Mouse (Mus musculus): Measurements from ENCODE around the gene Il11. TPM values are rescaled to one million over a fixed set of nuclear protein-coding genes. Genes with fewer than 3 reads are reported as not detected.

The Il11 gene
- polyA plus RNA-seq, 1 experiment: 0.56 TPM

- no peaks in the 10 kb centered on the region for H3K27me3 ChIP-seq (ENCODE audit: control insufficient read depth, insufficient read depth, insufficient read length)
- no peak overlapping the region for H3K4me3 ChIP-seq
- no peak for TF ChIP-seq REST (IDR thresholded peaks at IDR 0.05; ENCODE audit: insufficient read depth, insufficient read length)
- TF ChIP-seq MAX (IDR thresholded peaks at IDR 0.05; ENCODE audit: low read depth): no peak
- TF ChIP-seq TCF3 (IDR thresholded peaks at IDR 0.05; ENCODE audit: insufficient read length, low read depth): no peak
- no peak for TF ChIP-seq POLR2AphosphoS2 (IDR thresholded peaks at IDR 0.05; ENCODE audit: insufficient read length, low read depth)
- TF ChIP-seq TCF12 (IDR thresholded peaks at IDR 0.05; ENCODE audit: insufficient read depth, poor library complexity, severe bottlenecking): no peak
- TF ChIP-seq POLR2A (IDR thresholded peaks at IDR 0.05; ENCODE audit: insufficient read length, low read depth): no peak
- TF ChIP-seq E2F4 (IDR thresholded peaks at IDR 0.05; ENCODE audit: insufficient read depth): no peak
- no peak for TF ChIP-seq USF1 (IDR thresholded peaks at IDR 0.05; ENCODE audit: low read depth)
- no peak for TF ChIP-seq MYOG (IDR thresholded peaks at IDR 0.05; ENCODE audit: control insufficient read depth in 1 of 3, insufficient read depth in 1 of 3, insufficient read length in 2 of 3, low read depth in 2 of 3)
- TF ChIP-seq SRF (IDR thresholded peaks at IDR 0.05; ENCODE audit: control insufficient read depth, insufficient read length, low read depth): no peak
- no peak overlapping the region for H3ac ChIP-seq (ENCODE audit: control insufficient read depth, insufficient read length)
- H3K36me3 ChIP-seq (ENCODE audit: control insufficient read depth, insufficient read depth): no peaks in the 10 kb centered on the region
- no peak overlapping the region for H3K4me2 ChIP-seq (ENCODE audit: low read depth)
- H3K79me2 ChIP-seq (ENCODE audit: control insufficient read depth, insufficient read depth): no peaks in the 10 kb centered on the region
Measured at GRCm38 (mm10) chr7:4783667-4784268, 1.1 kb upstream of the Il11 start.

GRCm38 (mm10) chr7:4782130-4782529 lies 529 bp downstream of the Il11 start:
- H3K4me2 ChIP-seq (ENCODE audit: low read depth): no peak overlapping the region
- no peak overlapping the region for H3K4me3 ChIP-seq
- no peaks in the 10 kb centered on the region for H3K79me2 ChIP-seq (ENCODE audit: control insufficient read depth, insufficient read depth)
- H3K27me3 ChIP-seq (ENCODE audit: control insufficient read depth, insufficient read depth, insufficient read length): no peaks in the 10 kb centered on the region
- TF ChIP-seq TCF12 (IDR thresholded peaks at IDR 0.05; ENCODE audit: insufficient read depth, poor library complexity, severe bottlenecking): no peak
- TF ChIP-seq MYOG (IDR thresholded peaks at IDR 0.05; ENCODE audit: control insufficient read depth in 1 of 3, insufficient read depth in 1 of 3, insufficient read length in 2 of 3, low read depth in 2 of 3): no peak
- no peak for TF ChIP-seq POLR2AphosphoS2 (IDR thresholded peaks at IDR 0.05; ENCODE audit: insufficient read length, low read depth)
- TF ChIP-seq TCF3 (IDR thresholded peaks at IDR 0.05; ENCODE audit: insufficient read length, low read depth): no peak
- no peak for TF ChIP-seq USF1 (IDR thresholded peaks at IDR 0.05; ENCODE audit: low read depth)
- H3ac ChIP-seq (ENCODE audit: control insufficient read depth, insufficient read length): no peak overlapping the region
- H3K36me3 ChIP-seq (ENCODE audit: control insufficient read depth, insufficient read depth): no peaks in the 10 kb centered on the region

- TF ChIP-seq MYOG (IDR thresholded peaks at IDR 0.05; ENCODE audit: control insufficient read depth in 1 of 3, insufficient read depth in 1 of 3, insufficient read length in 2 of 3, low read depth in 2 of 3) (no peak), MYOD1 (IDR thresholded peaks at IDR 0.05; ENCODE audit: control insufficient read depth in 1 of 3, insufficient read length in 2 of 3, low read depth in 2 of 3) (no peak), TCF12 (IDR thresholded peaks at IDR 0.05; ENCODE audit: insufficient read depth, poor library complexity, severe bottlenecking) (no peak), SRF (IDR thresholded peaks at IDR 0.05; ENCODE audit: control insufficient read depth, insufficient read length, low read depth) (no peak), POLR2AphosphoS2 (IDR thresholded peaks at IDR 0.05; ENCODE audit: insufficient read length, low read depth) (no peak), REST (IDR thresholded peaks at IDR 0.05; ENCODE audit: insufficient read depth, insufficient read length) (no peak), E2F4 (IDR thresholded peaks at IDR 0.05; ENCODE audit: insufficient read depth) (no peak), TCF3 (IDR thresholded peaks at IDR 0.05; ENCODE audit: insufficient read length, low read depth) (no peak), CEBPB (IDR thresholded peaks at IDR 0.05; ENCODE audit: insufficient read depth, poor library complexity, severe bottlenecking) (no peak), USF1 (IDR thresholded peaks at IDR 0.05; ENCODE audit: low read depth) (no peak), POLR2A (IDR thresholded peaks at IDR 0.05; ENCODE audit: insufficient read length, low read depth) (no peak), MAX (IDR thresholded peaks at IDR 0.05; ENCODE audit: low read depth) (no peak)
- Histone ChIP-seq H3K36me3 (ENCODE audit: control insufficient read depth, insufficient read depth) (no peaks in the 10 kb centered on the region), H3K79me2 (ENCODE audit: control insufficient read depth, insufficient read depth) (no peaks in the 10 kb centered on the region), H3K4me3 (no peak overlapping the region), H3ac (ENCODE audit: control insufficient read depth, insufficient read length) (no peak overlapping the region), H3K27me3 (ENCODE audit: control insufficient read depth, insufficient read depth, insufficient read length) (no peaks in the 10 kb centered on the region), H3K4me2 (ENCODE audit: low read depth) (no peak overlapping the region)
Measured at GRCm38 (mm10) chr7:4779921-4780320, 2.7 kb downstream of the Il11 start.

GRCm38 (mm10) chr7:4777851-4778637 lies 4.6 kb downstream of the Il11 start:
- H3K27me3 ChIP-seq (ENCODE audit: control insufficient read depth, insufficient read depth, insufficient read length): no peaks in the 10 kb centered on the region
- H3K4me2 ChIP-seq (ENCODE audit: low read depth): peak overlapping the region; percentile 73
- TF ChIP-seq MYOD1 (IDR thresholded peaks at IDR 0.05; ENCODE audit: control insufficient read depth in 1 of 3, insufficient read length in 2 of 3, low read depth in 2 of 3): no peak
- TF ChIP-seq MAX (IDR thresholded peaks at IDR 0.05; ENCODE audit: low read depth): no peak
- no peak for TF ChIP-seq MYOG (IDR thresholded peaks at IDR 0.05; ENCODE audit: control insufficient read depth in 1 of 3, insufficient read depth in 1 of 3, insufficient read length in 2 of 3, low read depth in 2 of 3)
- TF ChIP-seq USF1 (IDR thresholded peaks at IDR 0.05; ENCODE audit: low read depth): no peak
- no peak for TF ChIP-seq CEBPB (IDR thresholded peaks at IDR 0.05; ENCODE audit: insufficient read depth, poor library complexity, severe bottlenecking)
- no peak for TF ChIP-seq TCF12 (IDR thresholded peaks at IDR 0.05; ENCODE audit: insufficient read depth, poor library complexity, severe bottlenecking)
- TF ChIP-seq TCF3 (IDR thresholded peaks at IDR 0.05; ENCODE audit: insufficient read length, low read depth): no peak
- no peak for TF ChIP-seq POLR2AphosphoS2 (IDR thresholded peaks at IDR 0.05; ENCODE audit: insufficient read length, low read depth)
- no peak for TF ChIP-seq POLR2A (IDR thresholded peaks at IDR 0.05; ENCODE audit: insufficient read length, low read depth)
- no peaks in the 10 kb centered on the region for H3K79me2 ChIP-seq (ENCODE audit: control insufficient read depth, insufficient read depth)
- H3ac ChIP-seq (ENCODE audit: control insufficient read depth, insufficient read length): no peak overlapping the region
- peak overlapping the region; percentile 19 for H3K4me3 ChIP-seq
- no peaks in the 10 kb centered on the region for H3K36me3 ChIP-seq (ENCODE audit: control insufficient read depth, insufficient read depth)

All from myocyte (in vitro differentiated cells).